Mouse (Mus musculus): ENCODE results near the gene Eno1.

- TF ChIP-seq GATA1 (IDR thresholded peaks at IDR 0.05; ENCODE audit: low read length) (no peak), TAL1 (IDR thresholded peaks at IDR 0.05; ENCODE audit: low read length) (no peak)
Measured at GRCm38 (mm10) chr4:150294870-150295269, 58.3 kb downstream of the Eno1 start.
